Mouse (Mus musculus) ES-Bruce4 (cell line): Measurements from ENCODE around the gene Bcl9. TPM values are rescaled to one million over a fixed set of nuclear protein-coding genes. Genes with fewer than 3 reads are reported as not detected.

ENCODE experiments used
- H3K27ac ChIP-seq: 2 replicates; pipeline ENCODE4 v1.5.1; 2012; ENCODE audit warnings: low read length, inconsistent platforms; ENCODE audit not compliant: insufficient read depth
- H3K27me3 ChIP-seq: 2 replicates; pipeline ENCODE4 v1.6.1; 2012; ENCODE audit warnings: mild to moderate bottlenecking, low read length, inconsistent platforms; ENCODE audit not compliant: control insufficient read depth, poor library complexity, insufficient read depth, severe bottlenecking
- H3K36me3 ChIP-seq: 2 replicates; pipeline ENCODE4 v1.6.1; 2012; ENCODE audit warnings: inconsistent platforms, mild to moderate bottlenecking, low read length, moderate library complexity; ENCODE audit not compliant: control insufficient read depth, poor library complexity, insufficient read depth, severe bottlenecking
- H3K4me1 ChIP-seq: one replicate; pipeline ENCODE4 v1.8.1; 2011; ENCODE audit warnings: low read length; ENCODE audit not compliant: control insufficient read depth, insufficient read depth
- H3K4me3 ChIP-seq: 2 replicates; pipeline ENCODE4 v1.5.1; 2011; ENCODE audit warnings: low read depth, mild to moderate bottlenecking, low read length
- H3K9ac ChIP-seq: 2 replicates; pipeline ENCODE4 v1.6.1; 2012; ENCODE audit warnings: low read depth, mild to moderate bottlenecking, inconsistent platforms; ENCODE audit not compliant: poor library complexity, severe bottlenecking
- H3K9me3 ChIP-seq: replicated peaks from 2 replicates; pipeline ENCODE4 v1.6.1; 2012; ENCODE audit warnings: mild to moderate bottlenecking, low read length, inconsistent platforms; ENCODE audit not compliant: control insufficient read depth, poor library complexity, insufficient read depth, severe bottlenecking
- CTCF ChIP-seq: IDR thresholded peaks from one replicate; pipeline ENCODE4 v1.8.1; 2011; ENCODE audit warnings: low read depth, low read length
- EP300 ChIP-seq: IDR thresholded peaks from 2 replicates; pipeline ENCODE4 v1.6.1; 2011; ENCODE audit warnings: low read depth, low read length; ENCODE audit not compliant: insufficient read depth
- POLR2A ChIP-seq: IDR thresholded peaks from one replicate; pipeline ENCODE4 v1.8.1; 2011; ENCODE audit warnings: low read length; ENCODE audit not compliant: insufficient read depth
- polyA plus RNA-seq: library from polyadenylated mRNA; stranded (reverse); fragments of >200 nt; gene quantifications from 2 replicates; pipeline ENCODE4 v1.2.4, GENCODE M21; 2011; ENCODE audit warnings: low read depth; ENCODE audit not compliant: missing spikeins, insufficient read depth, insufficient read length

Bcl9 gene
- polyA plus RNA-seq, 1 experiment = 32.1 TPM

DNA sequence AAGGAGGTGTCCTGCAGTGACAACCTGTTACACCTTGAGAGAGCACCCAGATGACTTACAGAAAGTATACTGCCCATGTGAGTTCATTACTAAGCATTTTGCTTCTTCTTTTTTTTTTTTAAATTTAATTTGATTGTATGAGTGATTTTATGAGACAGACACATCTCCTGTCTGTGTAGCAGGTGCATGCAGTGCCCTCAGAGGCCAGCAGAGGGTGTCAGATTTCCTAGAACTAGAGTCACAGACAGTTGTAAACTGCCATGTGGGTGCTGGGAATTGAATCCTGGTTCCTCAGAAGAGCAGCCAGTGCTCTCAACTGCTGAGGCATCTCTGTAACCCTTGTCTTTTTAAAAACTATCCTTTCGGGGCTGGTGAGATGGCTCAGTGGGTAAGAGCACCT lies 35.5 kb downstream of the Bcl9 start:
- no peaks in the 10 kb centered on the region for H3K36me3 ChIP-seq
- H3K4me3 ChIP-seq = no peak overlapping the region
- no peaks in the 10 kb centered on the region for H3K27me3 ChIP-seq
- TF ChIP-seq POLR2A = no peak
- TF ChIP-seq CTCF = no peak
- TF ChIP-seq EP300 = no peak
- H3K27ac ChIP-seq = no peak overlapping the region
- H3K4me1 ChIP-seq = no peaks in the 10 kb centered on the region
- H3K9me3 ChIP-seq = no peaks in the 10 kb centered on the region
- no peak overlapping the region for H3K9ac ChIP-seq

DNA sequence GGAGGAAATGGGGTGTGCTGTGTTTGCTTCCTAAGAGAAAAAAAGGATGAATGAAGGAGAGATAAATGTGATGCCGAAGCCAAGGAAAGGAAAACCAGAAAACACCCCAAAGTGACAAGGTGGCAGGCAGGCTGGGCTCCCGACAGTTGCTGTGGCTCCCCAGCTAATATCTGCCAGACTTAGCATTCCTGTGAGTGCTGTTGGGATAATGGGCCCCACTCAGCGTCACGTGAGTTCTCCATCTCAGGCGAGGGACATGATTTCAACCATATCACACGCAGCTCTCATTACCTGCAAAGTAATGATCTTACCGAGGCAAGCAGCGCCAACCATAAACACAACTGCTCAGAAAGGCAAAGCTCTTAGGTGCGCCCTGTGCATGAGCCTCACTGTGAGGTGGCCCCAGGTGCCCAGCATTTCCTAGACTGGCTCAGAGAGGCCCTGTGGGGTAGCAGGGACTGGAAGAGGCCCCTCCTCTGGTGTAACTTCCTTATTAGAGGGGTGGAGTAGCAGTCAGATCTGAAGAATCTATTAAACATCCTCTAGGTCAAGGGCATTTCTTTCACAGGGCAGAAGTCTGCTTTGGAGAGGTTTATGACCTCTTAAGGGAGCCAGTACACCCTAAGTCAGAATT lies 41.9 kb downstream of the Bcl9 start:
- H3K27ac ChIP-seq = no peak overlapping the region
- no peak overlapping the region for H3K9ac ChIP-seq
- H3K27me3 ChIP-seq = no peaks in the 10 kb centered on the region
- peaks cover 3% of the 10 kb centered on the region for H3K4me1 ChIP-seq
- H3K4me3 ChIP-seq = no peak overlapping the region
- H3K36me3 ChIP-seq = no peaks in the 10 kb centered on the region
- H3K9me3 ChIP-seq = no peaks in the 10 kb centered on the region
- TF ChIP-seq CTCF = no peak
- no peak for TF ChIP-seq EP300
- TF ChIP-seq POLR2A = no peak

- no peaks in the 10 kb centered on the region for H3K27me3 ChIP-seq
- no peak overlapping the region for H3K27ac ChIP-seq
- H3K4me3 ChIP-seq = no peak overlapping the region
- H3K9ac ChIP-seq = no peak overlapping the region
- H3K36me3 ChIP-seq = no peaks in the 10 kb centered on the region
- no peak for TF ChIP-seq CTCF
- no peak for TF ChIP-seq POLR2A
- TF ChIP-seq EP300 = no peak
- H3K9me3 ChIP-seq = no peaks in the 10 kb centered on the region
- H3K4me1 ChIP-seq = peaks cover 3% of the 10 kb centered on the region
These were observed 42.8 kb downstream of the Bcl9 start for GRCm38 (mm10) chr3:97254861-97255465.

DNA sequence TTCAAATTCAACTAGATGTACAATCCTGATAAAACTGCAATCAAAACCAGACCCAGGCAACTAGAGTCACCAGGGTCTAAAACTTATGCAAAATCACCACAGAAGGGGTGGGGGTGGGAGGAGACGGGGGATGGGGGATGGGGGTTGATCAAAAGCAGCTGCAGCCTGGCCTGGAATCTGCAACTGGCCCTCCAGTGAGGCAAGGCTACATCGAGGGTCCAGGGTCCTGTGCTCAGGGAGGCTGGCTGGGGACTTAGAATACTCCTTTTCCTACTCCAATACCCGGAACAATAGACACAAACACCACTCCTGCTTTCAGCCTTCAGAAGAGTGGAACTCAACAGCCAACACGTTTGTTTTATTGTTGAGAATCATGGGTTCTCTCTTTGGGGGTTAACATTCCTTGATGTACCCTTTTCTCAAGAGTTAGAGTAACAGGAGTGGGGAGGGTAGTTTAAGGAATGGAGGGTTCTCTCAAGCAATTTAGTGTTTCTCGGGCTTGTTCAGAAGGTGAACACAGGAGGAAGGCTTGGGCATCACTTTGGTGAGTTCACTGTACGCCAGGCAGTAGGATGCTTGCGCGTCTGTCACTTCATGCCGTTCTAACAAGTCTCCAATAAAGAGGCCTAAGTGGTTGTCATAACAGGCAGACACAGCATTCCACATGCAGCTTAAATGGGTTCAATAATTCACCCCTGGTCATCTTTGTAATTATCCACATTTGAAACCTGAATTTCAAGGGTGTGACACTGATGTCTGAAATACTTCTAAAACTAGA lies 43.7 kb downstream of the Bcl9 start:
- Histone ChIP-seq H3K4me1 (peaks cover 3% of the 10 kb centered on the region), H3K9ac (no peak overlapping the region), H3K36me3 (no peaks in the 10 kb centered on the region), H3K9me3 (no peaks in the 10 kb centered on the region), H3K27me3 (no peaks in the 10 kb centered on the region), H3K4me3 (no peak overlapping the region), H3K27ac (no peak overlapping the region)
- no peak for TF ChIP-seq POLR2A
- no peak for TF ChIP-seq EP300
- TF ChIP-seq CTCF = no peak

DNA sequence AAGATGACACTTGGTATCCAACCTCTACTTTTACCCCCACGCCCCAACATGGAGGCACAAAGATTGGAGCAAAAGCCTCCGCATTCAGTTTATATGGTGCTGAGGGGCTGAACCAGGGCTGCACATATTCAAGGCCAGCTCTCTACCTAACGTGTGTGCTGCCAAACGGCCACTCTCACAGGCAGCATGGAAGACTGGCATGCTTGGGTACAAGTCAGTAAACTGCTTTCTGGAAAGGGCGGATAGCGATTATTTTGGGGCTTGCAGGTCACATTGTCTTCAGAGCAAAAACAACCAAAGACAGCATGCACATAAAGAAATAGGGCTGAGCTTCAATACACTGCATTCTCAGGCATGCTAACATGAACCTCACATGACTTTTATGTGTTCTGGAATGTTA lies 44.8 kb downstream of the Bcl9 start:
- no peaks in the 10 kb centered on the region for H3K27me3 ChIP-seq
- H3K4me1 ChIP-seq = peaks cover 3% of the 10 kb centered on the region
- no peak overlapping the region for H3K27ac ChIP-seq
- no peaks in the 10 kb centered on the region for H3K9me3 ChIP-seq
- no peak overlapping the region for H3K4me3 ChIP-seq
- no peak overlapping the region for H3K9ac ChIP-seq
- no peaks in the 10 kb centered on the region for H3K36me3 ChIP-seq
- no peak for TF ChIP-seq POLR2A
- no peak for TF ChIP-seq CTCF
- no peak for TF ChIP-seq EP300
